Mouse (Mus musculus) CH12.LX (cell line): ENCODE measurements around the gene Ctrb1. TPM values are rescaled to one million over a fixed set of nuclear protein-coding genes. Genes with fewer than 3 reads are reported as not detected.

Experiments used
- DNase-seq: peaks from one replicate; pipeline ENCODE4 v3.0.0-alpha.2; 2013; ENCODE audit errors: extremely low read depth
- H3K27ac ChIP-seq: 2 replicates; pipeline ENCODE4 v1.5.1; 2012; ENCODE audit warnings: low read depth, mild to moderate bottlenecking, control low read depth, moderate library complexity; ENCODE audit not compliant: insufficient read depth
- H3K27me3 ChIP-seq: replicated peaks from 2 replicates; pipeline ENCODE3; 2012; ENCODE audit warnings: inconsistent platforms
- H3K36me3 ChIP-seq, 2 experiments: replicated peaks in 1 of 2; 2 replicates each; pipeline versions ENCODE3 to v1.6.1; 2012; ENCODE audit warnings: inconsistent platforms in 1 of 2, low read length in 1 of 2, mild to moderate bottlenecking in 1 of 2, mixed read lengths in 1 of 2, moderate library complexity in 1 of 2; ENCODE audit not compliant: control insufficient read depth in 1 of 2, insufficient read depth in 1 of 2
- H3K4me1 ChIP-seq, 2 experiments: 2 replicates each; pipeline ENCODE4 v1.6.1; 2012; ENCODE audit warnings: inconsistent platforms in 1 of 2, moderate library complexity in 1 of 2; ENCODE audit not compliant: insufficient read depth in 2 of 2, control insufficient read depth in 1 of 2
- H3K4me2 ChIP-seq: 2 replicates; pipeline ENCODE4 v1.6.1; 2012; ENCODE audit warnings: low read depth, mild to moderate bottlenecking, control low read depth; ENCODE audit not compliant: poor library complexity, insufficient read depth, severe bottlenecking
- H3K4me3 ChIP-seq, 3 experiments: fragments of 150-350 bp in 1 of 3; sonication (generic) in 1 of 3; replicated peaks in 1 of 3; 2 replicates each; pipeline versions ENCODE3 to v1.5.1; 2011 to 2012; ENCODE audit warnings: low read depth in 2 of 3, low read length in 2 of 3, mild to moderate bottlenecking in 2 of 3, moderate library complexity in 2 of 3, control low read depth in 1 of 3, improper control_type of control experiment in 1 of 3, inconsistent platforms in 1 of 3, mixed read lengths in 1 of 3; ENCODE audit not compliant: poor library complexity in 1 of 3
- H3K79me2 ChIP-seq: replicated peaks from 2 replicates; pipeline ENCODE4 v1.6.1; 2012; ENCODE audit warnings: mild to moderate bottlenecking, moderate library complexity; ENCODE audit not compliant: control insufficient read depth, poor library complexity, insufficient read depth, severe bottlenecking; ENCODE audit errors: extremely low read depth
- H3K9ac ChIP-seq: 2 replicates; pipeline ENCODE4 v1.6.1; 2012; ENCODE audit warnings: low read depth, mild to moderate bottlenecking, control low read depth, moderate library complexity; ENCODE audit not compliant: insufficient read depth
- H3K9me3 ChIP-seq: replicated peaks from 2 replicates; pipeline ENCODE3; 2012; ENCODE audit warnings: low read length, inconsistent platforms, mixed read lengths
- CHD2 ChIP-seq: IDR thresholded peaks from 2 replicates; pipeline ENCODE4 v1.6.1; 2011; ENCODE audit warnings: low read length, improper control_type of control experiment
- E2F4 ChIP-seq: IDR thresholded peaks from 2 replicates; pipeline ENCODE4 v1.6.1; 2011; ENCODE audit warnings: low read depth, low read length, improper control_type of control experiment; ENCODE audit not compliant: insufficient replicate concordance
- EP300 ChIP-seq: IDR thresholded peaks from 2 replicates; pipeline ENCODE4 v1.6.1; 2011; ENCODE audit warnings: low read length, improper control_type of control experiment
- JUN ChIP-seq: IDR thresholded peaks from 2 replicates; pipeline ENCODE4 v1.6.1; 2011; ENCODE audit warnings: low read depth, mild to moderate bottlenecking, low read length, improper control_type of control experiment, moderate library complexity; ENCODE audit not compliant: insufficient read depth
- NRF1 ChIP-seq: IDR thresholded peaks from 2 replicates; pipeline ENCODE4 v1.6.1; 2014; ENCODE audit warnings: low read depth, mild to moderate bottlenecking, inconsistent platforms, low read length, improper control_type of control experiment, moderate library complexity
- PAX5 ChIP-seq: IDR thresholded peaks from 2 replicates; pipeline ENCODE4 v1.6.1; 2012; ENCODE audit warnings: low read length, inconsistent platforms, mixed read lengths
- POLR2A ChIP-seq: IDR thresholded peaks from 2 replicates; pipeline ENCODE4 v1.6.1; 2011; ENCODE audit warnings: low read depth, mild to moderate bottlenecking, improper control_type of control experiment, low read length
- POLR2AphosphoS2 ChIP-seq: IDR thresholded peaks from 2 replicates; pipeline ENCODE4 v1.6.1; 2011; ENCODE audit warnings: low read depth, low read length, improper control_type of control experiment
- RAD21 ChIP-seq: IDR thresholded peaks from 2 replicates; pipeline ENCODE4 v1.6.1; 2011; ENCODE audit warnings: low read depth, mild to moderate bottlenecking, low read length, improper control_type of control experiment, moderate library complexity
- RCOR1 ChIP-seq: conservative IDR thresholded peaks from 2 replicates; pipeline ENCODE4 v1.6.1; 2012; ENCODE audit warnings: low read depth, mild to moderate bottlenecking, inconsistent platforms, low read length, improper control_type of control experiment
- SIN3A ChIP-seq: IDR thresholded peaks from 2 replicates; pipeline ENCODE4 v1.6.1; 2012; ENCODE audit warnings: low read length, improper control_type of control experiment, inconsistent platforms
- UBTF ChIP-seq: IDR thresholded peaks from 2 replicates; pipeline ENCODE4 v1.6.1; 2012; ENCODE audit warnings: low read depth, mild to moderate bottlenecking, inconsistent platforms, low read length, improper control_type of control experiment, moderate library complexity
- ZC3H11A ChIP-seq: IDR thresholded peaks from 2 replicates; pipeline ENCODE4 v1.6.1; 2012; ENCODE audit warnings: low read depth, mild to moderate bottlenecking, inconsistent platforms, low read length, improper control_type of control experiment
- ZMIZ1 ChIP-seq: IDR thresholded peaks from 2 replicates; pipeline ENCODE4 v1.6.1; 2012; ENCODE audit warnings: low read depth, mild to moderate bottlenecking, inconsistent platforms, low read length, improper control_type of control experiment
- ZNF384 ChIP-seq: IDR thresholded peaks from 2 replicates; pipeline ENCODE4 v1.6.1; 2012; ENCODE audit warnings: low read depth, low read length, improper control_type of control experiment, inconsistent platforms
- dilution Hi-C: fragments of 300-500 bp; cut with MboI; formaldehyde crosslinking; loops from 2 replicates; pipeline ENCODE4 v1.14.3; 2020; ENCODE audit warnings: low sequenced_read_pairs; ENCODE audit not compliant: extremely low pct_unique_long_range_greater_than_20kb, extremely low pct_ligation_motif_present
- in situ Hi-C: fragments of 300-500 bp; cut with MboI; formaldehyde crosslinking; loops from 3 replicates; pipeline ENCODE4 v1.14.3; 2019; ENCODE audit warnings: low sequenced_read_pairs, low pct_ligation_motif_present, low pct_unique_long_range_greater_than_20kb, mixed read lengths
- polyA plus RNA-seq: library from polyadenylated mRNA; unstranded; fragments of >175 nt; gene quantifications from 2 replicates; pipeline ENCODE4 v1.2.1, GENCODE M21; 2012; ENCODE audit warnings: low read depth; ENCODE audit not compliant: insufficient read length
- total RNA-seq, 2 experiments: library from RNA; depleted of rRNA; stranded (reverse); fragments of 300-350 nt in 1 of 2; fragments of >200 nt in 1 of 2; gene quantifications; 2 replicates each; pipeline ENCODE4 v1.2.3; 2012 to 2014

Ctrb1 gene
- total and polyA plus RNA-seq, 3 experiments, result not detected

GRCm38 (mm10) chr8:111641064-111641463 is 49.7 kb downstream of the Ctrb1 start:
- peaks cover 0 to 2% of the 10 kb centered on the region in 2 experiments for H3K36me3 ChIP-seq
- no peak overlapping the region for H3K27ac ChIP-seq
- H3K79me2 ChIP-seq, result peaks cover 2% of the 10 kb centered on the region; the same call in 1 of the 2 replicates
- no peak overlapping the region for H3K4me2 ChIP-seq
- H3K4me1 ChIP-seq, result peaks cover 0 to 16% of the 10 kb centered on the region in 2 experiments; a peak in 2 of 4 replicates
- no peaks in the 10 kb centered on the region for H3K9me3 ChIP-seq
- H3K9ac ChIP-seq, result no peak overlapping the region
- in situ Hi-C loops, result no loop called here
- TF ChIP-seq UBTF (no peak), POLR2AphosphoS2 (no peak), NRF1 (no peak), E2F4 (no peak), POLR2A (no peak), JUN (no peak), CHD2 (no peak), SIN3A (no peak), EP300 (no peak), ZC3H11A (no peak), ZNF384 (no peak)
- no peak for DNase-seq
- no peaks in the 10 kb centered on the region for H3K27me3 ChIP-seq
- H3K4me3 ChIP-seq, result no peak overlapping the region
- dilution Hi-C loops, result no loop called here

- Histone ChIP-seq H3K27ac (no peak overlapping the region), H3K27me3 (no peaks in the 10 kb centered on the region), H3K4me1 (peaks cover 0 to 9% of the 10 kb centered on the region in 2 experiments; a peak in 2 of 4 replicates), H3K9ac (no peak overlapping the region), H3K79me2 (no peaks in the 10 kb centered on the region), H3K9me3 (peaks cover 6% of the 10 kb centered on the region), H3K36me3 (no peaks in the 10 kb centered on the region), H3K4me2 (no peak overlapping the region), H3K4me3 (no peak overlapping the region)
- no peak for DNase-seq
- TF ChIP-seq RAD21 (no peak), POLR2AphosphoS2 (no peak), PAX5 (no peak), RCOR1 (no peak), ZMIZ1 (no peak)
- dilution Hi-C loops, result no loop called here
- in situ Hi-C loops, result no loop called here
These were observed 52.7 kb downstream of the Ctrb1 start for GRCm38 (mm10) chr8:111638086-111638485.

Other genes with a start within 250 kb of the Ctrb1 start
- gene Wdr59, start 168.9 kb downstream of the Ctrb1 start, total RNA-seq (2012; rRNA removed), result 5.6 and 6.2 TPM in 2 replicates
- 6.8 and 8.1 TPM in 2 replicates for gene Wdr59, start 168.9 kb downstream of the Ctrb1 start, total RNA-seq (2014; rRNA removed)
- 15.6 TPM in 2 replicates for gene Wdr59, start 168.9 kb downstream of the Ctrb1 start, polyA plus RNA-seq
- 9.3 and 10.7 TPM in 2 replicates for gene Znrf1, start 154.9 kb downstream of the Ctrb1 start, total RNA-seq (2012; rRNA removed)
- 9.5 and 11.6 TPM in 2 replicates for gene Znrf1, start 154.9 kb downstream of the Ctrb1 start, total RNA-seq (2014; rRNA removed)
- gene Znrf1, start 154.9 kb downstream of the Ctrb1 start, polyA plus RNA-seq, result 21.2 and 25.3 TPM in 2 replicates
- gene Ldhd, start 60.6 kb downstream of the Ctrb1 start, total RNA-seq (2012; rRNA removed), result 0.08 TPM in 1 of 2 replicates, not detected in the other
- gene Ldhd, start 60.6 kb downstream of the Ctrb1 start, total RNA-seq (2014; rRNA removed), result not detected in 2 replicates
- not detected in 2 replicates for gene Ldhd, start 60.6 kb downstream of the Ctrb1 start, polyA plus RNA-seq
- 8.0 and 9.2 TPM in 2 replicates for gene Zfp1, start 47.6 kb downstream of the Ctrb1 start, total RNA-seq (2012; rRNA removed)
- gene Zfp1, start 47.6 kb downstream of the Ctrb1 start, total RNA-seq (2014; rRNA removed), result 14.9 and 16.7 TPM in 2 replicates
- 14.5 and 15.4 TPM in 2 replicates for gene Zfp1, start 47.6 kb downstream of the Ctrb1 start, polyA plus RNA-seq
- gene Bcar1, start 52.8 kb upstream of the Ctrb1 start, total RNA-seq (2012; rRNA removed), result 1.2 and 2.1 TPM in 2 replicates
- 0.74 and 0.97 TPM in 2 replicates for gene Bcar1, start 52.8 kb upstream of the Ctrb1 start, total RNA-seq (2014; rRNA removed)
- 1.2 and 1.5 TPM in 2 replicates for gene Bcar1, start 52.8 kb upstream of the Ctrb1 start, polyA plus RNA-seq
- gene Cfdp1, start 163.3 kb upstream of the Ctrb1 start, total RNA-seq (2012; rRNA removed), result 113 and 131 TPM in 2 replicates
- 169 and 199 TPM in 2 replicates for gene Cfdp1, start 163.3 kb upstream of the Ctrb1 start, total RNA-seq (2014; rRNA removed)
- gene Cfdp1, start 163.3 kb upstream of the Ctrb1 start, polyA plus RNA-seq, result 210 and 286 TPM in 2 replicates
- 2.2 and 2.4 TPM in 2 replicates for gene Tmem170, start 185.7 kb upstream of the Ctrb1 start, total RNA-seq (2012; rRNA removed)
- 2.1 and 2.5 TPM in 2 replicates for gene Tmem170, start 185.7 kb upstream of the Ctrb1 start, total RNA-seq (2014; rRNA removed)
- 1.2 and 1.6 TPM in 2 replicates for gene Tmem170, start 185.7 kb upstream of the Ctrb1 start, polyA plus RNA-seq
- not detected in 2 replicates for gene Chst5, start 219.4 kb upstream of the Ctrb1 start, total RNA-seq (2012; rRNA removed)
- gene Chst5, start 219.4 kb upstream of the Ctrb1 start, total RNA-seq (2014; rRNA removed), result not detected in 2 replicates
- not detected in 2 replicates for gene Chst5, start 219.4 kb upstream of the Ctrb1 start, polyA plus RNA-seq
- gene Tmem231, start 242.9 kb upstream of the Ctrb1 start, total RNA-seq (2012; rRNA removed), result 2.1 and 3.6 TPM in 2 replicates
- 3.1 and 3.5 TPM in 2 replicates for gene Tmem231, start 242.9 kb upstream of the Ctrb1 start, total RNA-seq (2014; rRNA removed)
- gene Tmem231, start 242.9 kb upstream of the Ctrb1 start, polyA plus RNA-seq, result 3.7 and 4.3 TPM in 2 replicates
- 29.8 and 30.6 TPM in 2 replicates for gene Gabarapl2, start 249.7 kb upstream of the Ctrb1 start, total RNA-seq (2012; rRNA removed)
- gene Gabarapl2, start 249.7 kb upstream of the Ctrb1 start, total RNA-seq (2014; rRNA removed), result 49.4 and 61.0 TPM in 2 replicates
- gene Gabarapl2, start 249.7 kb upstream of the Ctrb1 start, polyA plus RNA-seq, result 39.3 and 42.1 TPM in 2 replicates